Mouse (Mus musculus) bone marrow, adult 2 months (tissue): ENCODE data around the gene Entpd6.

Experiments used
- CTCF ChIP-seq: fragments of 200-500 bp; IDR thresholded peaks from 2 replicates; pipeline ENCODE4 v1.5.1; 2011; ENCODE audit warnings: low read length, control low read depth; ENCODE audit not compliant: control insufficient read depth, insufficient read depth
- POLR2A ChIP-seq: fragments of 200-500 bp; IDR thresholded peaks from 2 replicates; pipeline ENCODE4 v1.6.1; 2011; ENCODE audit warnings: low read depth, mild to moderate bottlenecking, control low read depth, low read length, borderline replicate concordance; ENCODE audit not compliant: control insufficient read depth

GRCm38 (mm10) chr2:150786251-150787180 is 37.7 kb downstream of the Entpd6 start, which contains the start of gene Pygb:
- TF ChIP-seq CTCF, result no peak
- TF ChIP-seq POLR2A, result peak; percentile 63; the same call in 1 of the 2 replicates
